Mouse (Mus musculus): ENCODE data around the gene Camk1.
A peak's percentile ranks its signal among the peaks of the same experiment; 100 is the strongest.

- TF ChIP-seq CTCF (conservative IDR thresholded peaks at IDR 0.05; ENCODE audit: insufficient read depth, insufficient read length, low read depth, low read length) (no peak), POLR2A (IDR thresholded peaks at IDR 0.05; ENCODE audit: low read depth, low read length) (peak; percentile 94)
Measured at GRCm38 (mm10) chr6:113326533-113327315, 17.1 kb downstream of the Camk1 start, which contains the start of gene Ogg1.

Measured in kidney, adult 2 months (tissue).